Mouse (Mus musculus): ENCODE data around the gene Ceacam11. TPM values are rescaled to one million over a fixed set of nuclear protein-coding genes. Genes with fewer than 3 reads are reported as not detected.
"Not testable (repeated sequence)": the region's sequence is repeated elsewhere in the genome, so short reads cannot be mapped to it uniquely, and the experiment has no call there.

Gene Ceacam11
- not detected in 2 replicates for polyA plus RNA-seq (2015; fragmentation: Nextera tagmentation; extraction: Ambion mirVana)

- 69% methylated on average over 4 of the region's 4 CpGs for WGBS
- Histone ChIP-seq H3K9ac (ENCODE audit: low read length) (no peak within 1 kb of the TSS), H3K4me3 (ENCODE audit: low read length) (no peak within 1 kb of the TSS), H3K4me1 (replicated peaks; ENCODE audit: control insufficient read depth, insufficient read depth, low read length) (no peaks in the 10 kb centered on the region), H3K4me2 (ENCODE audit: low read depth, low read length) (no peak within 1 kb of the TSS), H3K36me3 (ENCODE audit: control insufficient read depth, insufficient read depth, low read length) (no peaks in the 10 kb centered on the region), H3K27ac (ENCODE audit: low read length) (no peak within 1 kb of the TSS), H3K27me3 (ENCODE audit: control insufficient read depth, insufficient read depth, low read depth, low read length) (no peaks in the 10 kb centered on the region), H3K9me3 (ENCODE audit: control insufficient read depth, low read length) (0 out of 2 replicates have a peak, but pooled peaks cover 2% of the 10 kb centered on the region)
- ATAC-seq (ENCODE audit: low read depth): no peak
Observed at GRCm38 (mm10) chr7:17971824-17972223, at the start of gene Ceacam11. Gene Ceacam11, plus strand, starts transcription at chr7:17972124.

DNA sequence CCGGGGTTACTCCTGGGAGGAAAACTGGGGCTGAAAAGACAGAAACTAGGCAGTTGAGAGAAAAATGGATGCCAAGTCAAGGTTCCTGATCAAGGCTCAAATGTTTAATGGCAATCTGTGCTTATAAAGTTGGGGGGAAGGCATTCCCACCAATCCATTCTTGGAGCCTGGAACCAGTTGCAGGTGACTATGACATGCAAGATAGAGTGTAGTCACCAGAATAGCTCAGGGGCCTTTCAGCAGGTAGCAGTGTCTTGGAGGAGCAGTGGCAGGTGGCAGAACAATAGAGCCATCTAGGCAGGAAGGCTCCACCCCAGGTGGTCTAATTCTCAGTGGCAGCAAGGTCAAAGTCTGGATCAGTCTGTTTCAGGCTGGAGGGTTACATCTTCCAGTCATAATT lies 29.2 kb downstream of the Ceacam11 start:
- H3K27ac ChIP-seq (ENCODE audit: low read length); H3K4me2 ChIP-seq (ENCODE audit: low read depth, low read length); H3K9ac ChIP-seq (ENCODE audit: low read length); H3K9me3 ChIP-seq (ENCODE audit: control insufficient read depth, low read length); H3K36me3 ChIP-seq (ENCODE audit: control insufficient read depth, insufficient read depth, low read length); H3K4me1 ChIP-seq (replicated peaks; ENCODE audit: control insufficient read depth, insufficient read depth, low read length); H3K27me3 ChIP-seq (ENCODE audit: control insufficient read depth, insufficient read depth, low read depth, low read length); ATAC-seq (ENCODE audit: low read depth); H3K4me3 ChIP-seq (ENCODE audit: low read length): not testable (repeated sequence)
- WGBS: 86% methylated on average over 1 of the region's 1 CpGs

GRCm38 (mm10) chr7:18009589-18009988 lies 37.7 kb downstream of the Ceacam11 start, which contains the start of gene Ceacam13:
Gene Ceacam13, plus strand, starts transcription at chr7:18009889.
- Histone ChIP-seq H3K9me3 (ENCODE audit: control insufficient read depth, low read length) (peaks cover 12% of the 10 kb centered on the region), H3K9ac (ENCODE audit: low read length) (no peak within 1 kb of the TSS), H3K4me3 (ENCODE audit: low read length) (no peak within 1 kb of the TSS), H3K4me1 (replicated peaks; ENCODE audit: control insufficient read depth, insufficient read depth, low read length) (no peaks in the 10 kb centered on the region), H3K4me2 (ENCODE audit: low read depth, low read length) (no peak within 1 kb of the TSS), H3K27ac (ENCODE audit: low read length) (no peak within 1 kb of the TSS), H3K27me3 (ENCODE audit: control insufficient read depth, insufficient read depth, low read depth, low read length) (no peaks in the 10 kb centered on the region), H3K36me3 (ENCODE audit: control insufficient read depth, insufficient read depth, low read length) (no peaks in the 10 kb centered on the region)
- 60% methylated on average over 4 of the region's 4 CpGs for WGBS
- no peak for ATAC-seq (ENCODE audit: low read depth)

Small RNAs within 50 kb of the gene (microRNA-seq; reads per million reads assigned to microRNA genes)
- gene Gm22414: not detected

Other genes with a start within 250 kb of the Ceacam11 start
- not detected in 2 replicates for gene Ceacam14, start 159.5 kb upstream of the Ceacam11 start, polyA plus RNA-seq (2015; fragmentation: Nextera tagmentation; extraction: Ambion mirVana)
- not detected in 2 replicates for gene Gm5155, start 100.4 kb upstream of the Ceacam11 start, polyA plus RNA-seq (2015; fragmentation: Nextera tagmentation; extraction: Ambion mirVana)
- not detected in 2 replicates for gene Ceacam13, start 37.8 kb downstream of the Ceacam11 start, polyA plus RNA-seq (2015; fragmentation: Nextera tagmentation; extraction: Ambion mirVana)
- not detected in 2 replicates for gene Ceacam12, start 93.8 kb downstream of the Ceacam11 start, polyA plus RNA-seq (2015; fragmentation: Nextera tagmentation; extraction: Ambion mirVana)
- not detected in 2 replicates for gene Igfl3, start 204.4 kb downstream of the Ceacam11 start, polyA plus RNA-seq (2015; fragmentation: Nextera tagmentation; extraction: Ambion mirVana)

All from lung, embryonic 16.5 days (tissue).